Mouse (Mus musculus) olfactory bulb, adult 2 months (tissue): ENCODE results near the gene Cyp2d22.
"Not testable (repeated sequence)": the region's sequence is repeated elsewhere in the genome, so short reads cannot be mapped to it uniquely, and the experiment has no call there.

ENCODE experiments used
- CTCF ChIP-seq: fragments of 200-500 bp; IDR thresholded peaks from 2 replicates; pipeline ENCODE4 v1.5.1; 2012; ENCODE audit warnings: low read depth, mild to moderate bottlenecking, low read length, moderate library complexity; ENCODE audit not compliant: insufficient read depth
- POLR2A ChIP-seq: fragments of 200-500 bp; IDR thresholded peaks from 2 replicates; pipeline ENCODE4 v1.6.1; 2012; ENCODE audit warnings: mild to moderate bottlenecking, low read depth, low read length, moderate library complexity; ENCODE audit not compliant: insufficient read depth

DNA sequence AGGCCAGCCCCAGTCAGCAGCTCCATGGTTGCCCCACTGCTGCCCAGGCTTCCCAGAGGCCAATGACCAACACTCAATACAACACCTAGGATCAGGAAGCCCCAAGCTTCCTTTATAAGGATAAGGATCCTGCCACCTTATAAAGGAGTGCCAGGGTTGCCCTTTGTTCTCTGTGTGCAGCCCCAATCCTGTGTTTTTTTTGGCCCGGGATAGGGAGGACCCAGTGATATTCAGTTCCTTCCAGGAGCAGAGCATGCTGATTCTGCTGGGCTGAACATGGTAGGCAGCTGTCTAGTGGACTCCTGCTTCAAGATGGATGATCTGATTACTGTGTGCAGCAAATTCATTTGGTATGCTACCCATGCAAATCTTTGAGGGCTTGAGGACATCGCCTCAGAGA, 13.9 kb upstream of the Cyp2d22 start, which contains the start of gene Cyp2d11:
- not testable (repeated sequence) for TF ChIP-seq CTCF, POLR2A
